Mouse (Mus musculus): ENCODE data around the gene Ercc4. TPM values are rescaled to one million over a fixed set of nuclear protein-coding genes. Genes with fewer than 3 reads are reported as not detected.
A peak's percentile ranks its signal among the peaks of the same experiment; 100 is the strongest.

Gene Ercc4
- polyA plus RNA-seq, 1 experiment from 2014 or later = 15.2 TPM

DNA sequence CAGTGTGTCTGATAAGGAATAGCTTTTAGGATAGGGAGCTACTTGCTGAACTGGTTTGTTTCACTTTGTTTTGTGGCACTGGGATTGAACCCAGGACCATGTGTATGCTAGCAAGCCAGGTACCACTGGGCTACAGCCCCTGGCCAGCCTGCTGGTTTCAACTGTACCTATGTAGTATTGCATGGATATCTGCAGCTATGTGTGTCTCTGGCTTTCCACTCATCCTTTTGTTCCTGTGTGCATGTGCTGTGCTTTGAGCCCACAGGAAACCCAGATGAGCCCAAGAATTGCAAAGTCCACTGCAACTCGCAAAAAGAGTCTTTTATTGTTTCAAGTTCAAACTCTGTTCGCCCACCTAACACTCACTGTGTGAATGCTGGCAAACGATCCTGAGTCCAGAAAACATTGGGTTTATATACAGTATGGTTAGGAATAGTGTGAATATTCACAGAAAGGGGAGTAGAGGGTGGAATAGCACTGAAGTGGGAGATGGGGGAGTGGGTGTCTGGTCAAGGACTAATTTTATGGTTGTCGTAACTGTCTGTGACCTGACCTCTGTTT lies 73.8 kb downstream of the Ercc4 start:
- ATAC-seq (replicated peaks) = no peak
- 91% methylated on average over 4 of the region's 4 CpGs for whole genome bisulfite sequencing

DNA sequence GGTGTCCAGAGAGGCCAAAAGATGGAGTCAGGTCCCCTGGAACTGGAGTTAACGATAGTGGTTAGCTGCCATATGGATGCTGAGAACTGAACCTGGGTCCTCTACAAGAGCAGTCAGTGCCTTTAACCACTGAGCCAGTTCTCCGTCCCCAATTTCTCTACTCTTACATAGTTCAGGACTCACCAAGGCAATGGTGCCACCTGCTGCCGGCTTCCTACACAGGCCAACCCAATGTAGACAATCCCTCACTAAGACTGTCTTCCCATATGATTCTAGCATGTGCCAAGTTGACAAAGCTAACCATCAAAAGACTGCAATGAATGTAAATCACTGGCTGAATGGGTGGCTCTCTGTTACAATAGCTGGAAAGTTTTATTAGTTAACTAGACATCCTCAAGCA lies 74.9 kb downstream of the Ercc4 start:
- no peak overlapping the region for H3K4me3 ChIP-seq
- WGBS = 85% methylated on average over 3 of the region's 3 CpGs
- H3K36me3 ChIP-seq = no peaks in the 10 kb centered on the region
- H3K4me1 ChIP-seq = no peaks in the 10 kb centered on the region
- ATAC-seq (replicated peaks) = no peak
- H3K27ac ChIP-seq (replicated peaks) = no peak overlapping the region
- H3K4me2 ChIP-seq (replicated peaks) = no peak overlapping the region
- H3K9me3 ChIP-seq = no peaks in the 10 kb centered on the region
- H3K27me3 ChIP-seq = no peaks in the 10 kb centered on the region
- no peak overlapping the region for H3K9ac ChIP-seq (replicated peaks)

More for the DNA sequence above, 73.8 kb downstream of the Ercc4 start:
- H3K36me3 ChIP-seq = no peaks in the 10 kb centered on the region
- H3K9me3 ChIP-seq = no peaks in the 10 kb centered on the region
- H3K9ac ChIP-seq (replicated peaks) = no peak overlapping the region
- no peaks in the 10 kb centered on the region for H3K27me3 ChIP-seq
- H3K4me2 ChIP-seq (replicated peaks) = no peak overlapping the region
- H3K4me1 ChIP-seq = no peaks in the 10 kb centered on the region
- no peak overlapping the region for H3K4me3 ChIP-seq
- H3K27ac ChIP-seq (replicated peaks) = no peak overlapping the region

DNA sequence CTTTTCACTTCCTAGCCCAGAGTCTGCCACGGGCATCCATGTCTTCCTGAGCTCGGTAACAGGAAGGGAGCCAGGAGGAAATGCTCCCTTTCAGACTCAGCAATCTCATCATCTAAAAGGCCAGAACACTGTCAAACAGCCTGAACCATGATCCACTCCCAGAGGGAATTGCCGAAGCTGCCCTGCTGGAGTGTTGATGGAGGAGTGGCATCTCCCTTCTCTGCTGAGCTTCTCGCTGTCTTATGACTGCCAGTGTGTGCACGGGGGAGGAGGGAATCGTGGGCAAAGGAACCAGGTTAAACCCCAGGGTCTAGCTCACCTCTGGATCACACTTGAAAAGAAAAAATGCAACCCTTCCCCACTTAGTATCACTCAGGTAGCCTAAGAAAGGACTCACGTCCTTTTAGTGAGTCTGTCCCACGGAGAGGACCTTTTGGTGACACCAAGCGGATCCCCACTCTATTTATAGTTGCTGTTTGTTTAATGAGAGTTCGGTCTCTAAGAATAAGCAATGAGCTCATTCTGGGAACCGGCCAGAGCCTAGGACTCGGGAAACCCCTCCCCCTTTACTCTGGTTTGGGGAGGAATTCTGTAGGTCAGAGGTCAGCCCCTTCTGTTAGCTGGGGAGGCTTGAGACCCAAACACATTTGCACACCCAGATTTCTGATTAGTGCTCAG lies 80.1 kb downstream of the Ercc4 start:
- Histone ChIP-seq H3K9ac (replicated peaks) (no peak overlapping the region), H3K27me3 (no peaks in the 10 kb centered on the region), H3K27ac (replicated peaks) (no peak overlapping the region), H3K36me3 (no peaks in the 10 kb centered on the region), H3K4me3 (no peak overlapping the region), H3K4me1 (no peaks in the 10 kb centered on the region), H3K9me3 (no peaks in the 10 kb centered on the region), H3K4me2 (replicated peaks) (no peak overlapping the region)
- WGBS = 40% methylated on average over 12 of the region's 12 CpGs
- no peak for ATAC-seq (replicated peaks)

DNA sequence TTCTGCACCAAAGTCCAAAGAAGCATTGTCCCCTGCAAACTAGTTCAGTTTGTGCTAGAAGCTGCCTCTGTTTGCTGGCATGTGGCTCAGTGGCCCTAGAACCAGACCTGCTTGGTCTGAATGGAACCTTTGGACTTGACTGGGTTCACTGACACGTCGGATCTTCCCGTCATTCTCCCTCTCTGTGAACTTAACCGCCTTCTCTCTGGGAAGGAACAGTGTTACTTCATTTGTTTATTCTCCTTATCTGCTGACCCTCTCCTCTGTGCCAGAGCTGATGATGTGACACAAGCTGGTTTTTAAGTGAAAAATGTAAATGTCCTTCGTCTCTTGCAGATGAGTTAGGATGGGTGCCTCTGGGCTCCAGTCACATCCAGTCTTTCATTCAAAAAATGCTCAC lies 81.0 kb downstream of the Ercc4 start:
- Histone ChIP-seq H3K4me2 (replicated peaks) (no peak overlapping the region), H3K27ac (replicated peaks) (no peak overlapping the region), H3K4me1 (no peaks in the 10 kb centered on the region), H3K4me3 (no peak overlapping the region), H3K27me3 (no peaks in the 10 kb centered on the region), H3K9ac (replicated peaks) (no peak overlapping the region), H3K36me3 (no peaks in the 10 kb centered on the region), H3K9me3 (no peaks in the 10 kb centered on the region)
- no peak for ATAC-seq (replicated peaks)
- 86% methylated on average over 5 of the region's 5 CpGs for WGBS

DNA sequence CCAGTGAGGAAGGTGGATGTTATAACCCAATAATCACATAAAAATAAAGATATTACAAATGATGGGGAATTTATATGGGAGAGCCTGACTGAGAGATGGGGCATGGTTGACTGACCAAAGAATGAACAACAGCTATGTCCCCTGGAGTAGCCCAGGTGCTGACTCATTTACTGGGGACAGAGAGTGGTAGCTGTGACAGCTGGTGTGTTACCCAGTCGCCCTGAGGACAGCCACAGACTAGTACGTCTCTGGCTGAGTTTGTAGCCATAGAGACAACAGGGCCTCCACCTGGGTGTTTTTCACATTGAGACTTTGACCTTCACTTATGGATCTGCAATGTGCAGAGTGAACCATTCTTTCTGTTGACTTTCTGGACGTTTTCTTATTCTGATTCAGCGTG lies 81.7 kb downstream of the Ercc4 start:
- ATAC-seq (replicated peaks) = no peak
- WGBS = 83% methylated on average over 4 of the region's 4 CpGs
- H3K9ac ChIP-seq (replicated peaks) = no peak overlapping the region

DNA sequence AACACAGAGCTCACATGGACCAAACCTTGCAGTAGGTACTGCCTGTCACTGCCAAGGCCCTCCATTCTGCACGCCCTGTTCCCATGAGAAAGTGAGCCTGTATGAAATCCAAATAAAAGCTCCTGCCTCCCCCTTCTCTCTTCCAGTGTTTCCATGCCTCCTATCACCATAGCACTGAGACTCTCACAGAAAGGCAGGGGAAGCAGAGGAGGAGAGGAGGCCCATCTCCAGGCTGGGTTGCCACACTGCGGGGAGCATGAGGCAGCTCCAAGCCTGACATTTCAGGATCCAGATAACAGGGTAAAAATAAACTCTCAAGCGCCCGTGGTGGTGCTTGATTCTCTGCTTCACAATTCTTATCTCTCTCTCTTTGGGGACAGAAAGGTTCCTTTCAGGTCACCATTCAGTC lies 84.2 kb downstream of the Ercc4 start:
- H3K27me3 ChIP-seq = no peaks in the 10 kb centered on the region
- H3K36me3 ChIP-seq = no peaks in the 10 kb centered on the region
- H3K4me2 ChIP-seq (replicated peaks) = no peak overlapping the region
- peaks cover 8% of the 10 kb centered on the region; the same call in 1 of the 2 replicates for H3K4me1 ChIP-seq
- no peak for ATAC-seq (replicated peaks)
- 86% methylated on average over 4 of the region's 4 CpGs for WGBS
- H3K9ac ChIP-seq (replicated peaks) = no peak overlapping the region
- H3K9me3 ChIP-seq = no peaks in the 10 kb centered on the region
- no peak overlapping the region for H3K4me3 ChIP-seq
- no peak overlapping the region for H3K27ac ChIP-seq (replicated peaks)

More for the DNA sequence above, 81.7 kb downstream of the Ercc4 start:
- Histone ChIP-seq H3K9me3 (no peaks in the 10 kb centered on the region), H3K4me1 (no peaks in the 10 kb centered on the region), H3K27me3 (no peaks in the 10 kb centered on the region), H3K36me3 (no peaks in the 10 kb centered on the region), H3K4me3 (no peak overlapping the region), H3K27ac (replicated peaks) (no peak overlapping the region), H3K4me2 (replicated peaks) (no peak overlapping the region)

DNA sequence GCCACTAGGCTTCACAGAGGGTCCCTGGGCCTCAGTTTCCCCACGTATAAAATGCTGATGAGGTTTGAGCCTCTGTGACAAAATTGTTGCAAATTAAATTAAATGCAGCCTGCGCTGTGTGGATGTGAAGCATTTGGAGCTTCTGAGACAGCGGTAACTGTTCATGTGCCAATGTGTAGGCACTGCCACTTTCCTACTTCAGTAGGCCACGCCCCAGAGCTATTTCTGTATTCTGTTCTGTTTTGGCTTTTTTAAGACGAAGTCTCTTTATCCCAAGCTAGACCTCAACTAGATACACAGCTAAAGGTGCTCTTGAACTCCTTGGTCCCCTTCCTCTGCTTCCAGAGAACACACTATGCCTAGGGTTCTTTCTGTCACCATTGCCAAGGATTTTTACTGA lies 85.4 kb downstream of the Ercc4 start:
- WGBS = 89% methylated on average over 5 of the region's 5 CpGs
- H3K36me3 ChIP-seq = no peaks in the 10 kb centered on the region
- no peak overlapping the region for H3K4me2 ChIP-seq (replicated peaks)
- no peaks in the 10 kb centered on the region for H3K27me3 ChIP-seq
- no peaks in the 10 kb centered on the region for H3K9me3 ChIP-seq
- no peak overlapping the region for H3K4me3 ChIP-seq
- peaks cover 8% of the 10 kb centered on the region; the same call in 1 of the 2 replicates for H3K4me1 ChIP-seq
- H3K9ac ChIP-seq (replicated peaks) = no peak overlapping the region
- ATAC-seq (replicated peaks) = no peak
- no peak overlapping the region for H3K27ac ChIP-seq (replicated peaks)

DNA sequence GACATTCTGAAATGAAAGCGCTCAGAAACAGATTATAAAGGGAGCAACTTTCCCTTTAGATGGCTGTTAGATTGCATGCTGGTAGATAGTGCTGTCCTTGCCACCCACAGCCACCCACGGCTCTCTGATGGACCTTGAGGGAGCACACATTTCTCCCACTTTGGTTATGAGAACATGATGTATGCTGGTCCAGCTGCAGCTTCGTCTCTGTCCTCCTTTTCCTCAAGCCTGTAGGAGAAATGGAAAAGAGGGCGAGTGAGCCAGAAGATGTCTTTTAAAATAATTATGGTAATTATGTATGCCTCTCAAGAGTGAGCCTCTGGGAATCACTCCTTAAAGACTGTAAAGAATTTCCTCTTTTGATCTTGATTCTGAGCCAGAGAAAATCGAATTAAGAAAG lies 87.1 kb downstream of the Ercc4 start:
- Histone ChIP-seq H3K4me3 (no peak overlapping the region), H3K36me3 (no peaks in the 10 kb centered on the region), H3K9me3 (no peaks in the 10 kb centered on the region), H3K27ac (replicated peaks) (peak overlapping the region; percentile 74), H3K9ac (replicated peaks) (no peak overlapping the region), H3K27me3 (no peaks in the 10 kb centered on the region), H3K4me2 (replicated peaks) (no peak overlapping the region), H3K4me1 (peaks cover 8% of the 10 kb centered on the region; the same call in 1 of the 2 replicates)
- no peak for ATAC-seq (replicated peaks)
- WGBS = 53% methylated on average over 5 of the region's 5 CpGs

DNA sequence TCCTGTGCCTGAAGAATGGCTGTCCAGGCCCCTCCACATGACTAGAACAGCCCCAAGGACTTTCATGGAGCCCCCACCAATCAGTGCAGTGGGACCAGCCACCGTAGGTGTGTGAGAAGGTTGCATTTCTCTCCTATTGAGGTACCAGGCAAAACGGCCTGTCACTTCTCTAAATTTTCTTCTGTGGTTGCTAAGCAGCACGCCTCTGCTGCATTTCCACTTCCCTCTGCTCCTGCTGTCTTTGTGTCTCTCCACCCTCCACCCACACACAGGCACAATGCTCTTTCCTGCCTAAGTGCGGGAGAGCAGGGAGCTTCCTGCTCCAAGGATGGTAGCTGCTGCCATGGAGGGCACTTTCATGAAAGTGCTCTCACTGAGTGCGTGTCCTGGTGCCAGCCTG lies 87.8 kb downstream of the Ercc4 start:
- Histone ChIP-seq H3K4me3 (no peak overlapping the region), H3K27me3 (no peaks in the 10 kb centered on the region), H3K9me3 (no peaks in the 10 kb centered on the region), H3K9ac (replicated peaks) (no peak overlapping the region), H3K36me3 (no peaks in the 10 kb centered on the region), H3K4me2 (replicated peaks) (no peak overlapping the region), H3K4me1 (peaks cover 8% of the 10 kb centered on the region; the same call in 1 of the 2 replicates), H3K27ac (replicated peaks) (peak overlapping the region; percentile 74)
- WGBS = 31% methylated on average over 5 of the region's 5 CpGs
- peak; percentile 76 for ATAC-seq (replicated peaks)

DNA sequence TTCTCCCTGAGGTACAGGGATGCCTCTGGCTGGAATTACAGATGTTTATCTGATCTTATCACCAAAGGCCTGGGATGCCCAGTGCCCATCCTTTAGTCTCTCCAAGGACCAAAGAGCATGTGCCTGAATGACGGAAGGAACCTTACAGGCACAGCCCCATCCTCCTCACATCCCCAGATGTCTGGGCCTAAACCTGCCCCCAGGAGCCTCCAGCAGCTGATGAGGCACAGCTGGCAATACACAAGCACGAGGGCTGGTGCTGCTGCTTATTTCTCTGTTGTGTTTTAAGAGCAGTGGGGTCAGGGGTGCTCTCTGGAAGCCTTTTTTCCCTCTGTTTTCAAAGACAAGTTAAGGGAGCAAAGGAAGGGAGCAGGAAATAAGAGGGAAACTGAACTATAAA lies 89.7 kb downstream of the Ercc4 start:
- Histone ChIP-seq H3K4me3 (no peak overlapping the region), H3K9ac (replicated peaks) (no peak overlapping the region), H3K27me3 (no peaks in the 10 kb centered on the region), H3K27ac (replicated peaks) (no peak overlapping the region), H3K36me3 (no peaks in the 10 kb centered on the region), H3K4me2 (replicated peaks) (no peak overlapping the region), H3K9me3 (no peaks in the 10 kb centered on the region), H3K4me1 (peaks cover 8% of the 10 kb centered on the region; the same call in 1 of the 2 replicates)
- 31% methylated on average over 2 of the region's 2 CpGs for WGBS
- ATAC-seq (replicated peaks) = no peak

Data from forebrain, embryonic 15.5 days (tissue).